Mouse (Mus musculus) activated CD4-positive, CD25-positive, alpha-beta regulatory T cell, adult 9 weeks (primary cell): ENCODE data around the gene Gnas. TPM values are rescaled to one million over a fixed set of nuclear protein-coding genes. Genes with fewer than 3 reads are reported as not detected.

ENCODE experiments used
- polyA plus RNA-seq: library from polyadenylated mRNA; unstranded; fragments of 100-300 nt; shearing (Covaris generic); gene quantifications from one replicate; pipeline ENCODE4 v1.2.1, GENCODE M21; 2017

Gnas gene
- polyA plus RNA-seq, result 79.8 TPM

DNA sequence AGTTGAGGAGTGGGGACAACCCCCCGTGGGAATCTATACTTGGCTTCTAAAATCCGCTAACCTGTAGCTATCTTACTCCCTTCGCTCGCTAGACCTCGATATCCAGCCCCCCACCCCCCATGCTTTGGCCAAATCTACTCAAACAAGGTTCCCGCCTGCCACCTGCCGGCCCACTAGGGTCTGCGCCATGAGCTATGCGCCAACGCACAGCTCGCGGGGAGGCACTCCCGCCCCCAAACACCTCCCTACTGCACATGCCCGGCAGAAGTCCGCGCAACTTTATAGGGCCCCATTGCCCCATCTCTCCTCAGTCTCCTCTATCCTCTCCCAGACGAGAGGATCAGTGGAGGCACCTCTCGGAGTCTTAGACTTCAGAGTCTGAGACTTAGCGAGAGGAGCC, at the start of gene Gnas:
Gene Gnas, plus strand, starts transcription at position 310 of the 400 bp plus-strand sequence.

DNA sequence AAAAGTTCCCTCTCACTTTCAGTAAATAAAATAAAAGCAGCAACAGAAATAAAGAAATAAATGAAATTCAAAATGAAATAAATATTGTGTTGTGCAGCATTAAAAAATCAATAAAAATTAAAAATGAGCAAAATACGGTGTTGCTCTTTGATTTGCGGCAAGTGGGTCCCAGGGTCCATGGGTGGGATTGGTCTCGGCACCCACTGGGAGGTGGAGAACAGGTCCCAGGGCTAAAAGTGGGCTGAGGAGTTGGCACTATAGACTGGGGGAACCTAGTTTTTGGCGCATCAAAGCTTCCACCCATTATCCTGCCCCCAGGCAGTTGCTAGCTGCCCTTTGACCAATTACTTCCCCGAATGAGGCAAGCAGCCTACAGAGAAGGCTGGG, 62.5 kb downstream of the Gnas start, which contains the start of gene Gm20721:
Gene Gm20721, minus strand, starts transcription at position 101 of the 387 bp plus-strand sequence.

Other genes starting within 250 kb of the Gnas start
- 32.8 TPM for gene Stx16, start 208.0 kb upstream of the Gnas start, polyA plus RNA-seq
- gene Npepl1, start 174.0 kb upstream of the Gnas start, polyA plus RNA-seq, result 37.5 TPM
- 2.1 TPM for gene Gm20721, start 62.4 kb downstream of the Gnas start, polyA plus RNA-seq
- 73.6 TPM for gene Nelfcd, start 131.5 kb downstream of the Gnas start, polyA plus RNA-seq
- 152 TPM for gene Ctsz, start 154.7 kb downstream of the Gnas start, polyA plus RNA-seq
- not detected for gene Tubb1, start 166.4 kb downstream of the Gnas start, polyA plus RNA-seq
- gene Atp5e, start 179.8 kb downstream of the Gnas start, polyA plus RNA-seq, result 544 TPM
- 93.8 TPM for gene Prelid3b, start 188.8 kb downstream of the Gnas start, polyA plus RNA-seq